Mouse (Mus musculus): ENCODE measurements around the gene Gtf2i.

DNA sequence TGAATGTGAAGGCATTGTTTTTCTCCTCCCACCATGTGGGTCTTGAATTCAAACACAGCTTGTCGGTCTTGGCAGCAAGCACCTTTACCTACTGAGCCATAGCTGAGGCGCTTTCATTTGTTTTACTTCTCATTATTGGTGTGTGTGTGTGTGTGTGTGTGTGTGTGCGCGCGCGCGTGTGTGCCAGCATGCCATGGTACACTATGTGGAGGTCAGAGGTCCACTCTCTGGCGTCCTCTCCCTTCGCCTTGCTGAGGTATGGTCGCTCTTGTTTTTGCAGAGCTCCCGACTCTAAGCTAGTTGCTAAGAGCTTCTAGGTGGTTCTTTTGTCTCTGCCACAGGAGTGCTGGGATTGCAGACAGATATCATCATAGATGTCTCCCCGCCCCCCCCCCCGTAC, 7.8 kb upstream of the Gtf2i start:
- no peak for TF ChIP-seq CTCF (IDR thresholded peaks at IDR 0.05)
- no peak for TF ChIP-seq POLR2A (IDR thresholded peaks at IDR 0.05; ENCODE audit: insufficient read depth, low read depth, low read length)
- no peak for TF ChIP-seq EP300 (IDR thresholded peaks at IDR 0.05; ENCODE audit: insufficient read depth, low read depth, low read length)

All from heart, adult 2 months (tissue).